Mouse (Mus musculus) urinary bladder, postnatal 14 days (tissue): ENCODE results near the gene Emcn.

Experiments used
- DNase-seq: peaks from one replicate; pipeline ENCODE4 v3.0.0; 2021; ENCODE audit warnings: low spot score

Gene Emcn

DNA sequence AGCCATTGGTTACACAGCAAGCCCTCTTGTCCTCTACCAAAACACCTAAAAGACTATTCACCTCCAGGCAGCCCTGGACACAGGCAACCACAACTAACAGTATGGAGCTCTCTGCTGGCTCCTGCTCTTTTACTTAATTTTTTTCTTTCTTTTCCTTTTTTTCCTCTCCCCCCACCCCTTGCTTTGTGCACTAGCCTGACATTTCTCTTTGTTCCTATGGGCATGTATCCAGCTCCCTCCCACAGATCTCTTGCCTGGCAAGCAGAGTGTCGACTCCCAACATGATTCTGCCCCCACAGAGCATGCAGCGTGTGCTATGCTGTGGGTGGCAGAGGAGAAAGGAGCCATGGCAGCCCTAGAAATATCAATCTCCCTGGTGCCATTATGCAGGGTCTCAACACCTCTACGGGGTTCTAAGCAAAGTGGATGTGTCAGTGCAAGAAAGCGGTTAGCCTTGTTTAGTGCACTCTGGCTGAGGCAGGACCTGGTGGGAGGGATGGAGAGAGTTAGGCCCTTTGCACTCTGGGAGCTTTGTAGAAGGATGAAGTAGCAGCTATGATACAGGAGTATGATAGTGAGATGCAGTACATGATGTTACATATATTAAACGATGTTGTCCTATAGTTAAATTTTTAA lies 74.7 kb downstream of the Emcn start:
- DNase-seq, result no peak

- DNase-seq, result no peak
Observed at GRCm38 (mm10) chr3:137418636-137419035, 77.8 kb downstream of the Emcn start.

DNA sequence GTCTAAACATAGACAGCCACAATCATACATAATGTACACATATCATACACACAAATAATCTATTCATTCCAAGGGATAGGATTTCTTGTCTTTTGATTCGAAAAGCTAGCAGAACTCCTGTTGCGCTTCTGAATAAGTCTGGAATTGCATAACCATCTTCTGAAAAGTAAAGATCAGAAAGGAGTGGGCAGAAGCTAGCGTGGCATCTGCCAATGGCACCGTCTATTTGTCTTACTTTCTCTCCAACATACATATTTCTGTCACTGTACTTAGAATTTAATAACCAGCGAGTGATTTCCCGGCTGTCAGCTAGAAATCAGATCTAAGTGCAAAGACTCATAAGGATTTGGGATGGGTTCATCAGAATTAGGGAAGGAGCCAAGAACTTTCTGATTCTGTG lies 88.6 kb downstream of the Emcn start:
- DNase-seq, result no peak

DNA sequence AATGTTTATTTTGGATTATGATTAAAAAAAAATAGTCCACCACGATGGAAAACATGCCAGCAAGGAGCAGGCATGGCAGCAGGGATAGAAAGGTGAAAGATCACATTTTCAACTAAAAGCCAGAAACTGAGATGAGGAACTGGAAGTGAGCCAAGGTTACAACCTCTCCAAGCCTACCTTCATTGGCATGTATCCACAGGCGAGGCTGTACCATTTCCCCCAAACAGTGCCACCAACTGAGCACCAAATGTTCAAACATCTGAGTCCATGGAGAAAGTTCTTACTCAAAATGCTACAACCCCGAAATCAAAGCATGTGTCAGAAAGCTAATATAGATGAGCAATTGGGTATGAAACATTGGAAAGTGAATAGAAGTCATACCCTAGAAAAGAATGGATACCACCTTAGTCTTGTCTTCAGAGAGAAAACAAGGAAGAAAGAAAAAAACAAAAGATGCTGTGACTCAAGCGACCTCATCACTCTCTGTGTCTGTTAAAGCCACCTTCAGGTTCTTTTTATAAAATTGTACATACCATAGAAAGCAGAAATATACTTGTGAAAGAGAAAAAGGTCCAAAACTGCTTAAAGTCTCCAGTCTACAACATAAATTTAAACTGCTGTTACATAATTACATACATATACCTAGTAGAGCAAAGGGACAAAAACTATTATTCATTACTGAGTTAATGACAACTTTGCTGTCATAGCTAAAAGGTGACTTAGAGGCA lies 124.2 kb downstream of the Emcn start:
- no peak for DNase-seq

DNA sequence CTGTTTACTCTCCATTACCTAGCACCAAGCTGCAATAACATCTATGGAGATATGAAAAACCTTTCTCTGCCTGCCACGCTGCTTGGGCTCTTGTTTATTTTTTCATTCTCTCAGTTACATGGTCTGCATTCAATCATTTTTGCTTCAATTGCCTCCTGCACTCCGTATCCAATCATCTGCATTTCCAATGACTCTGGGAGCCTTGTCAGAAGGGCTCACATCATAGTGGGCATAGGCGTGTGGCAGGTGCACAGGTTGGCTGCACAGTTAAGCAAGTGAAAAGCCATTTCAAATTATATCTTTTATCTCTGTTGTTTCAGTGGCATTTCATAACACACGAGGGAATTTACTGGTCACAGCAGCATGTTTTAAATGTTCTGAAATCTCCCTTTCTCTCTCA lies 125.1 kb downstream of the Emcn start:
- no peak for DNase-seq

DNA sequence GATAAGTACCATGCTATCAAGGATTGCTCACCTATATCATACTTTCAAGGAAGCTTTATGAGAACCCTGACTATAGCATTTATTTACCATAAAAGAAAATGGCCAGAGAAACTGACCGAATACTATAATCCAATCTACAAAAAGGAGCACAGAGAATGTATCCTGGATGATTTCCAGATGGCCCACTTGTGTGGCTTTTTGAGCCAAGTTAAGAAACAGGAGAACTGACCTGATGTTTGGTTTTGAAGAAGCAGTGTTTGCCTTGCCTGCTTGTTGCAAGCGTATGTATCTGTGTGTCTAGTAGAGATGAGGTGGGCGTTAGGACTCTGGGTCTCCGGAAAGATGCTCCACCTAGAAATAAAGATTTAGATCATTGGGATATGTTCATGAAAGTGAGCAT lies 125.9 kb downstream of the Emcn start:
- no peak for DNase-seq

- DNase-seq, result no peak
Observed at GRCm38 (mm10) chr3:137467386-137467785, 126.5 kb downstream of the Emcn start.

GRCm38 (mm10) chr3:137472145-137472544 lies 131.3 kb downstream of the Emcn start:
- DNase-seq, result no peak

GRCm38 (mm10) chr3:137479761-137480339 lies 139.0 kb downstream of the Emcn start:
- no peak for DNase-seq

DNA sequence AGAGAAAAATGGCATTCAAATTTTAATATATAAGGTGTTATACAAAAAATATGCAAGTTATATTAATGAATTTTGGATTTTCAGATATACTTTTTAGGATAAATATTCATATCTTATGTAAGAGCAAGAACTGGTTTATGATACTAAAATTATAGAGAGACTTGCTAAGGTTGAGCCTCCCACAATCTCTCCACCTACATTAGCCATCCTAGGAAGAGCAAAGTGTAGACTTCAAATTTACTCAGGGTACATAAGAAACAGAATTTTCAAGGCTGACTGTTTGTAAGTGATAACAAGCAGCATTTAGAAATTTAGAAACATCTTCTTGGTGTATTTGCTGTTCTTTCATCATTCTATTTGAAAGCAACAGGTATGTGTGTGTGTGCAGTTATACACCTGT lies 140.3 kb downstream of the Emcn start:
- no peak for DNase-seq
